Mouse (Mus musculus) CH12.LX (cell line): ENCODE data around the gene Eefsec.

Source experiments
- CTCF ChIP-seq, 2 experiments: IDR thresholded peaks in 1 of 2; conservative IDR thresholded peaks in 1 of 2; 2 replicates each; pipeline ENCODE4 v1.5.1; 2011 to 2012; ENCODE audit warnings: low read depth in 2 of 2, low read length in 2 of 2, improper control_type of control experiment in 1 of 2, inconsistent platforms in 1 of 2, mild to moderate bottlenecking in 1 of 2, moderate library complexity in 1 of 2
- POLR2A ChIP-seq: IDR thresholded peaks from 2 replicates; pipeline ENCODE4 v1.6.1; 2011; ENCODE audit warnings: low read depth, mild to moderate bottlenecking, improper control_type of control experiment, low read length
- ZNF384 ChIP-seq: IDR thresholded peaks from 2 replicates; pipeline ENCODE4 v1.6.1; 2012; ENCODE audit warnings: low read depth, low read length, improper control_type of control experiment, inconsistent platforms

GRCm38 (mm10) chr6:88443446-88443845, 2.9 kb downstream of the Eefsec start:
- no peak for TF ChIP-seq ZNF384
- no peak for TF ChIP-seq CTCF (conservative IDR thresholded peaks at IDR 0.05 in 1 of 2, IDR thresholded peaks at IDR 0.05 in 1 of 2; ENCODE audit: low read depth in 2 of 2, low read length in 2 of 2)
- no peak for TF ChIP-seq POLR2A
